Mouse (Mus musculus): Measurements from ENCODE around the gene Nedd9.
A peak's percentile ranks its signal among the peaks of the same experiment; 100 is the strongest.

Gene Nedd9

DNA sequence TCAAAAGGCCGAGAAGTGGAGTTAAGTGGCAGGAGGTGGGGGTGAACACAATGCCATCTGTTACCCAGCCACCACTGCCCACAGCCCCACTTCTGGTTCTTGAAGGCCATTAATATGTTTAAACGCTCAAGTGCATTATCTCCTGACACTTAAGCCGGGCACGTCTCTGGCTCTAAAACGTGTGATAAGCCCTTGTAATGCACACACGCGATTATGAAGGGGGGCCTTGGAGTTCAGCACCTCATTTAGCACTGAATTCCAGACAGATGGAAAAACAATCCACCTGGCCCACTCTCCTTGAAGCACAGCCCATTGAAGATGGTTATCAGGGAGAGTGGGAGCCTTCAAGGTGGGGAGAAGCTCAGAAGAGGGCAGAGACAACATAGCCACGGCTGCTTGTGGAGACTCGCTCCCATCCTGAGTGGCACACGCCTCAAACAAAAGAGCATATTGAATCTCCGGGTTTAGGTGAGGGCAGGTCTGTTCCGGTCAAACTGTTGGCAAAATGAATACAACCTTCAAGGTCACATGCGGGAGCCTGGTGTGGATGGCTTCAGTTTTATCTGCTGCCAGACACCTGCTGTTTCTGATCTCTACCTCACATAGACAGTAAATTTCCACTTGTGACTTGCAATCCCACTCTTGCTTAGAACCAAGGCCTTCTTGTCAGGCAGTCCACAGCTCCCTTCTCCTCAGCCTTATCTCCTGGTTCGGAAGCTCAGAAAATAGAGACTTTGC, 30.7 kb downstream of the Nedd9 start:
- no peak for DNase-seq (ENCODE audit: extremely low spot score)

DNA sequence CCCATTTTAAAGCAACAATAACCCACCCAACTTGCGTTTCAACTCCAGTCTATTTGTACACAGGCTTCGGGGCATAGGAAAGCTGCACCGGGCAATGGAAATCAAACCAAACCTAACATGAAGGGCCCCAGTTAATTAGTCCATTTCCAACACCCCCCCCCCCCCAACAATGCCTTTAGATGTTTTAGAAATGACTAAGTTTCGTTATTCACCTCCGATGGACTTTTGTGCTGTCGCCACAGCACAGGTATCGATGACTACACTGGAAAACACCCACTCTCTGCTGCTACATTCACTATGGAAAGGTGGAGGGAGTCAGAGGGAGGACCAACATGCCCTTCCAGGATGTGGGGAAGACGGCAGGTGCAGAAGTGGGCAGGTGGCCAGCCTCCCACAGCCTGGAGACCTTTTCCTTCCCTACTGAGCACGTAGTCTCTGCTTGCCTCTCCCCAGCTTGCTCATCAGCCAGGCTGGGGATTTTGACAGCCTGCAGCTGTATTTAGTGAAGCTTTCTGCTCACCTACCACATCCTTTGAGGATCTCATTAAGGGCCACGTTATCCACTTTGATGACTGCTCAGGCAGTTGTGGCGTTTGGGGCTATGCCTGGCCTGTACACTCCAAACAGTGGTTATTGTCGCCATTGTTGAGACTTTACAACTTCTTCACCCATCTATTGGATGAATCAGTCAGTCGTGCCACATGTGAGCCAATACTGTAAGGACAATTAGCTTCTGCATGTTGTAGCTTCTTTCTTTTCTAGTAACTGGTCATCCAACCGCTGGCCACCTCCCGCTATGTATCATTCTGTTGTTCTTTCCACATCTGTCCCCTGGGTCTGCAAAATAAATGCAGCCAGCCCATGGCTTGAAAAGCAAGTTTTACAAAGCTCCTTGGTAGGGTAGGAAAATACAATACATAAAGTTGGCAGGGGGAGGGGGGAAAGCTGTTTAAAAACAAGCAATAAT, 33.7 kb downstream of the Nedd9 start:
- no peak for DNase-seq (ENCODE audit: extremely low spot score)

GRCm38 (mm10) chr13:41450821-41451220, 36.3 kb downstream of the Nedd9 start:
- peak; percentile 10 for DNase-seq (ENCODE audit: extremely low spot score)

DNA sequence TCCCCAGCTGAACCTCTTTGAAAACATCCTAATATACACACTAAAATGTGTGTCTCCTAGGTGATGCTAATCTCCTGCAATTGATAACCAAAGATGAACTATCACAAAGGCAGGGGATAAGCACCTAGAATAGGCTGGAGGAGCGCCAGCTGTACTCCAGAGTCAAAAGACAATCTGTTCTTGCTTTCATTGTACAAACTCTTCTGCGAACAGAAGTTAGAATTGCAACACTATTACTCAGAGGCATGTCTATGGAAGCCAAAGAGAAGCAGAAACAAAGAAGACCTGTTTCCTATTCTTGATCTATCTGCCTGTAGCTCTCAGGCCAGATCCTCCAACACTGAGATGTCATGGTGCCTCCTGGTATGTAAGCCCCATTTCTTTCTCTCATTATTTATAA, 38.0 kb downstream of the Nedd9 start:
- no peak for DNase-seq (ENCODE audit: extremely low spot score)

DNA sequence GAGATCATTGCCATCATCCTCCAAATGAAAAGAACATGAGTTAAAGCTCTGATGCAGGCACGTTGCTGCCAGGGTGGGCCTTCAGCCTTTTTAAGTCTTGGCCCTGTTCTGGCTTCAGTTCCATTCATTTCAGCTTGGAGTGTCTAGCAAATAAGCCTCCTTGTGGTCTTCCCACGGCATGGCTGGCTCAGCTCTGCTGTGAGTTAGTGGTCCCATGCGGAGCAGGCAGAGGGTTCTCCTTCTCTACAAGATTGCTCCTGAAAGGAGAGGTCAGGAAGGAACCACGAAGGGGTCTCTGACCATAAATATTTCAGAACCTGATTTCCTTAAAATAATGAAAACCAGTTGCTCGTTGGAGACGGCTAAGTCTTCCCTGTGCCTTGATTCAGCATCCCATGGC, 40.0 kb downstream of the Nedd9 start:
- DNase-seq (ENCODE audit: extremely low spot score): no peak

DNA sequence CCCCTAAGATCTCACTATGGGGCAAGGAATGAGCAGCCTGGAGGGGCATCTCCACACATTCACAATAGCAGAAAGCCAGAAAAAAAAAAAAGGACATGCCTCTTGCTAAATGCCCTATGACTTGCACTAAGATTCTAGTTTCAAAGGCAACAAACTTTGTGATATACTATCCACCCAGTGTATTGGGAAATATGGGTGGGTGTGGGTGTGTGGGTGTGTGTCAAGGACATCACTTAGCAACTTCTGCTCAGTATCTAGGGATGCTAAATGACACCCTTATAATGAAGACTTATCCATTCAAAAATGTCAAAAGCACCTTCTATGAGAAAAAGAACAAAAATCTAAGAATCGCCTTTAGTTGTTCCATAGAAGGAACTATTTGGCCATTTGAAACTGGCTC, 40.6 kb downstream of the Nedd9 start:
- DNase-seq (ENCODE audit: extremely low spot score): no peak

DNA sequence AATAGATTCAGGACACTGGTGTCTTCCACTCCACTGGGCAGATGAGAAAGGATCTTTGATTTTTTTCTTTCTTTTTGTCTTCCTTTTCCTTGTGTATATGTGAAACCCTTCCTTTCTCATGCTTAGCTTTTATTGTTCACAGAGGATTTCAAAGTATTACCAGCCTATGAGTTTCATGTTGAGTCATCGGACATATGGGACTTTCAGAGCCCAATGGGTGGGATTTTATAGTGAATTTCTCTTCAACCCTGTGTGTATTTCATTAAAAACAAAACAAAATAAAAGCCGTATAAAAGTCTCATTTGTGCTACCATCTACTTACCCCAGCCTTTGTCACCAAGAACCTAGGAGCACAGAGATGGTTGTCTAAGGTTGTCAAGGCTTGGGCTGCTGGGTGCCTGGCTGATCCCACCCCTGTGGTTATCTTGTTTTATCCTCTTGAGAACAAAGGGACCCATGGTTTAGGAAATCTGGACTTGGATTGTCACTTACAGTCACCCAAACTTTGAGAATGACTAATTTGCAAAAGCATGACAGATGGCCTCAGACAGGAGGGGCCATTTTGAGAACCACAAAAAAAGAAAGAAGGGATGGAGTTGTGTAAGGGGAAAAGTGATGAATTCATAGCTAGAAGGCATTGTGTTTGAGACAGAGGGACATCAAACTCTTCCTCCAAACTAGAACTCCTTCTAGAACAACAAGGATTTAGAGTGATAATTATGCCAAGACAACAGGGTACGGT, 41.9 kb downstream of the Nedd9 start:
- no peak for DNase-seq (ENCODE audit: extremely low spot score)

GRCm38 (mm10) chr13:41444230-41444629, 42.9 kb downstream of the Nedd9 start:
- no peak for DNase-seq (ENCODE audit: extremely low spot score)

GRCm38 (mm10) chr13:41442145-41442544, 45.0 kb downstream of the Nedd9 start:
- no peak for DNase-seq (ENCODE audit: extremely low spot score)

GRCm38 (mm10) chr13:41440205-41440604, 47.0 kb downstream of the Nedd9 start:
- no peak for DNase-seq (ENCODE audit: extremely low spot score)

GRCm38 (mm10) chr13:41437390-41437789, 49.8 kb downstream of the Nedd9 start:
- no peak for DNase-seq (ENCODE audit: extremely low spot score)

DNA sequence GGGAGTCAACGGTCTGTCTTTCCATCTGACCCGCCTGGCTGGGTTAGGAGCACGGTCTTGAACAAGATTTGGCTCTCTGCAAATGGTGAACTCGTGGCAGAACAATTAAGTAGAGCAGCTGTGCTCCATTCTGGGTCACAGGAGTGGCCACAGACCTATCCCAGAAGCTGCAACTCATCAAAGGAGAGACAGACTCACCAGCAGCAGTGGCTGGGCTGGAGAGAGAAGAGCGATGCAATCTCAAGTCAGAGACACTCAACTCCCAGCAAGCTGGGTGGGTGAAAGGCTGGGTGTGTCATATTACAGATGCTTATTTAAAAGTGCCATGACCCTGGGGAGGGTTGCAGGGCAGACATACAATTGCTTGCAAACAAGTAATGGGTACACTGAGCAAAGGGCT, 50.4 kb downstream of the Nedd9 start:
- DNase-seq (ENCODE audit: extremely low spot score): no peak

GRCm38 (mm10) chr13:41433201-41433600, 54.0 kb downstream of the Nedd9 start:
- no peak for DNase-seq (ENCODE audit: extremely low spot score)

DNA sequence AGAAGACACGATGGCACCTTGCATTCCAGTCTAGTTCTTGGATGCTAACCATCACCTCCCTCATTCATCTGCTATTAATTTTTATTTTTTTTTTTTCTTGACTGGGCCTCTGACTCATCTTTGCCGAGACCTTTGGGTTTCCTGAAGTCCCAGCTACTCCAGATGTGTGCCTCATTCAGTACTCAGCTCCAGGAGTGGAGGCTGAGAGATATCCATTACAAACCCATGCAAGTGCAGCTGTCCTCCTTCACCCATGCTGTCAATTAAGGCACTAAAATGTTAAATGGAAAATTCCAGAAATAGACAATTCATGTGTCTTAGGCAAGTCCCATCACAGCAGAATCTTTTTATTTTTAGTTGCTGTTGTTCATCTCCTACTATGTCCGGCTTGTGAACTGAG, 55.4 kb downstream of the Nedd9 start:
- no peak for DNase-seq (ENCODE audit: extremely low spot score)

DNA sequence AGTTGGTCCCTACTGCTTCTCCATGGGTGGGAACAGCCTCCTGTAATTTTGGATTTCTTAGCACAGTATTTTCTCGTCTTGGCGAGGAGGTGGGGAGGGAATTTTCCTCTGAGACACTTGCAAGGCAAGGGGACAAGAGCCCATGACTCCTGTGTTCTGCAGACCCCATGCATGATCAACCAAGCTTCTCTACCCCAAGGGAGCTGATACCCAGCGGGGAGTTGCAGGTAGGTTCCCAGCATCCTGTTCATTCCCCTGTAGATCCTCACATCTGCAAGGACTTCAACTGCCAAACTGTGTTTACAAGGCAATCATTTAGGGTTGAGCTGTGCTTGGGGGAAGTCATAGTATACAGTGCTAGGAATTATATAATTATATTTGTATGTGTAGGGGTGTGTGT, 60.1 kb downstream of the Nedd9 start:
- no peak for DNase-seq (ENCODE audit: extremely low spot score)

DNA sequence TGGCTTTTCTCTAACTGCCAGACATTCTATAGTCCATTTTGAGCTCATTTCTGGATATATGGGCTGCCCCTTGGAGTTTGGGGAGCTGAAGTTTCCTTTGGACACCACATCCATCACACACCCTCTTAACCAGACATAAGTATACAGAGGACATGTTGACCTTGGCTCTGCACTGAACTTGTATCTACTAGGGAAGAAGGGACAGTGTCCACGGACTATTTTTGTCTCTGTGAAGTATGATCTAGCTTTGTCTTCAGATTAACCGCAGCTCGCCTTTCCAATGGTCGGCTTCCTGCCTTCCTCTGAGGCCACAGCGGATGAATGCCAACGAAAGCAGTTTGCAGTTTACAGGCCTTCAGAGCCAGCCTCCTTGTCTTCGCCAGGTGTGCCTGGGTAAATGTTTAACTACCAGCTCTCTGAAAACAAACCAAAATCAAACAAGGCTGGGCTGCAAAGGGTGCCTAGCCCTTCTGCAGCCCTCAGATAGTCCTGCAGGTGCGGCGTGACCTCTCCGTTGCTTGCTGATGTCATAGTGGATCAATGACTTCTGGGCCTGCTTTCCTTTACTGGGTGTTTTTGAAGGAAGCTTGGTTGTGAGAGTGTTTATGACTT, 63.6 kb downstream of the Nedd9 start:
- no peak for DNase-seq (ENCODE audit: extremely low spot score)

GRCm38 (mm10) chr13:41422581-41422980, 64.6 kb downstream of the Nedd9 start:
- no peak for DNase-seq (ENCODE audit: extremely low spot score)

- DNase-seq (ENCODE audit: extremely low spot score): no peak
These were observed 66.8 kb downstream of the Nedd9 start for GRCm38 (mm10) chr13:41420376-41420775.

DNA sequence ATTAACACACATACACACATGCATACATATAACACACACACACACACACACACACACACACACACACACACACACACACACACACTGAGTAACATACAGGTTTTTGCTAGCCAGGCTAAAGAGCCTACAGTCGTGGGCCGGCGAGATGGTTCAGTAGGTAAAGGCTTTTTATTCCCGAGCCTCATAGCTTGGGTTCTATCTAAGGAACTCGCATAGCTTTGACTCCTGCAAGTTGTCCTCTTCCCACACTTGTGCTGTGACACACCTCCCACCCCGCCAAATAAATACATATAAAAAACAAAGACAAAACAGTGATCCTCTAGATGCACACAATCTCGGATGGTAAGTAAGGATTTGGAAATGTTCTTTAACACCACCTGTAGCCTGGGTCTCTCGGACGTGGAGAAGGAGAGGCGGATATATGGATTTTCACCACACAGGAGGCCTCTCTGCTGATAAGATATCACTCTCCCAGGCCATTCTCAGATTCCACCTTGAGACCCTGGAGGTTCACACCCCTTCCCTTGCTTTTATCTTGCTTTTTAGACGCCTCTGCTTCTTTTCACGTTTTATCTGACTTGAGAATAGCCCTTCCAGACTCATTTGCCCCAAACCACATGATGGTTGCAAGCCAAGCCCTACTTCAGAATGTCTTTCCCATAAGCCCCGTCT, 68.8 kb downstream of the Nedd9 start:
- DNase-seq (ENCODE audit: extremely low spot score): no peak

GRCm38 (mm10) chr13:41416065-41417016, 70.8 kb downstream of the Nedd9 start:
- no peak for DNase-seq (ENCODE audit: extremely low spot score)

Data from embryo, embryonic 9.5 days (tissue).